Mouse (Mus musculus): ENCODE results near the gene Nudt6. TPM values are rescaled to one million over a fixed set of nuclear protein-coding genes. Genes with fewer than 3 reads are reported as not detected.

Nudt6 gene
- polyA plus RNA-seq (2015; fragmentation: Nextera tagmentation; extraction: Ambion mirVana): 14.4 and 15.4 TPM in 2 replicates

DNA sequence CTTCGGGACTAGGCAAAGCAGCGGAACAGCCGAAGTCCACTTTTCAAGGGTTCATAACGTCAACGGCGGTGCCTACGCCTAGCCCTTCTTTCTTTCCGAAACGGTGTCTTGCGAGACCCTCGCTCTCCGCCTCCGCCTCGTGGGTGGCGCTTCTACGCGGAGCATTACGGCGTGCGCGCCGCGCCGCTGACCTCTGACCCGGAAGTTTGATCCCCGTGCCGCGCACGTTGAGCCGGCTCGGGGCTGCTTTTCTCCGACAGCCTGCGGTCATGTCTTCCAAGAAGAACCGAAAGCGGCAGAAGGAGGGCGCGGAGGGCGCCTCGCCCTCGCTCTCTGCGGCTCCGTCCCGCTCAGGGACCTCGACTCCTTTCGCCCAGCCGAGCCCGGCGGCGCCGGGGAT is at the start of gene Nudt6:
Gene Nudt6 (minus strand): TSS at position 140 of the 400 bp plus-strand sequence.
- DNase-seq (ENCODE audit: low spot score): peak; percentile 96

DNA sequence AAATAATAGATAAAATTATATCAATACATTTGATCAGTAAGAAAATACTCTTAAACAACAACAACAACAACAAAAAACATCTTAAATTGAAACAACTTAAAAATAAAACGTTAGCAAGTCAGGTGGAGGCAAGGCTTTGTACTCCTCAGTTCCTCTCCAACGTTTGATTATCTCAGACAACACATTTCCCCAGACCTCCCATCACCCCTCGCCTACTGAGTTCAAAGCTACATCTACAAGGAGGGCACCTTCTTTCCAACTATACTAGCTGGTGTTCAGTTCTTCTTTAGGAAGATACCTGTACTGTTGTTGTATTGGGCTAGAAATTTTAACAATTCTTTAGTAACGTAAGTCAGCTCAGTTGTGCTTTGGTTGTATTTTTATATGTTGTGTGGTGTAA is 49.3 kb upstream of the Nudt6 start:
- DNase-seq (ENCODE audit: low spot score): no peak

DNA sequence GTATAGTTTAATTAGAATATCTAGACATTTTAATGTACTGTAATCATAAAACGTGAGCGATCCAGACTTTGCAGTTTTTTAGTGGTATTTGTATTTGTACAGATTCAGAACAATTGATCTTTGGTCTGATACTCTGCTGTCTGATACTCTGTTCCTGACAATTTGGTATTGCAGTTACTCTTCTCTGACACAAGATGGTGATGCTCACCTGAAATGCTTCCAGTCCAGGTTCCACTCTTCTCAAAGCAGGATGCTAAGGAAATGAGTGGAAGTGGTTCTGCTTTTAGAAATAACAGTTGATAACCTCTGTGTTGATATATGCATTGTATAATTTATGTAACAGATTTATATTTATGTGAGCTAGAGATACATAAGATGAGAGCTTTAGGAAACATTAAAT is 48.2 kb upstream of the Nudt6 start:
- DNase-seq (ENCODE audit: low spot score): peak; percentile 3

DNA sequence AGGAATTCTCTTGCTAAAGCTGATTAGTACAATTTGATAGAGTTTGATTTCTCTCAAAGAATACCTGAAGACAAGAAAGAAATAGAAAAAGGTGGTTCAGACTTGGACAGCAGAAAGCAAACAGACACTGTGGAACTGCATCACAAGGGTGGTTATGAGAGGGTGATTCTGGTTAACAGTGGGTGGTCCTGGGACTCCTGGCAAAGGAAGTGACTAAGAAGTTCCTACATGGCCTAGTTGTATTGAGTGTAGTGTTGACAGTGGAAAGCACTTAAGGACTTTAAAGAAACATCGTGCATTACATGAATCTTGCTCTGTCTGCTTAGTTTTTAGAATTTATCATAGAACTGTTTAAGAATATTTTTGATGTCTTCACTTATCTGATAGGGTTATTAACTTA is 36.0 kb upstream of the Nudt6 start:
- no peak for DNase-seq (ENCODE audit: low spot score)

DNA sequence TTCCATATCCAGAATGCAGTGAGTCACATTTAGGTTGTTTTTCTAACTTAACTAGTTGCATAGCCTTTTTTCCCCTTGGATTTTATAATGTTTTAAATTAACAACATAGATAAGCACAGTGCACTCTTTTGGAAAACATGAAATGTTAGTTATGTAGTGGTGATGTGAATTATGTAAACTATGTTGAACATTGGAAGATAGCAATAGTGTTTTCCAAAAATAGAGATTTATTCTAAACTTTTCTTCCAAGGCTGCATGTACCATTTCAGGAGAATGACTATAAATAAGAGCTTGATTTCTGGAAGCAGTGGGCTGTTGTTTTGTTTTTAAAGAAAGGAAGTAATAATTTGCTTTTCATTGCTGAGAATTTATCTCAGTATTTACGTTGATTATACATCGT is 23.4 kb upstream of the Nudt6 start:
- DNase-seq (ENCODE audit: low spot score): no peak

DNA sequence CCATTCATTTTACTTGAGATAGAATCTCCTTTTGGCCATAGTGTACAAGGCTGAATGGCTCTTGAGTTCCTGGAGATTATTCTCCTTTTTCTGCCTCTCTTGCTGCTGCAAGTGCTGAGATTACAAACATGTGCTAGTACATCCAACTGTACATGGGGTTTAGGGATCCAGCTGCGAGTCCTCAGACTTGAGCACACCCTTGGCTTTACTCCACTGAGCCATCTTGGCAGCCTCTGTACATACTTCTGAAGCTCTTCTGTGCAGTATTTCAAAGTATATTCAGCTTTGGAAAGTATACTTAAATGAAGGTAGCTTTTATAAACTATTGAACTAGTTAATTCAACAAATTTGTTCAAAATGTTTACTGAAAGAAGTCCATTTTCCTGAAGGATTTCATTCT is 19.8 kb upstream of the Nudt6 start:
- no peak for DNase-seq (ENCODE audit: low spot score)

DNA sequence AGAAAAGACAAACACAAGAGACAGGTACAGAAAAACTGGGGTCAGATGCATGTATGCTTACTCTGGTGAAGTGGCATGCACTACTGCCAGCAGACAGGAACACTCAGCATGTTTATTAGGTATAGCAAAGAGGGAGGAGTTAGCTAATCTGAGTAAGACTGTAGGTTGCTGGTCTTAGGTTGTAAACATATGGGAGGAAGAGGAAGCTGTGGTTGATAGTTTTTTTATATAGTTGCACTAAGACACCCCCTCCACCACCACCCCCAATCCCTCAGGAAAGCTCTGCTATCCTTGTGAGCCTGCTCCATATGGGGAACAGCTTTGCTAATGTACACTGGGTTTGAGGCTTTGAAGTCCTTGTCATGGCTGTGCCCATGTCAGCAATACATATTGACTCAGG is 10.3 kb upstream of the Nudt6 start:
- DNase-seq (ENCODE audit: low spot score): no peak

DNA sequence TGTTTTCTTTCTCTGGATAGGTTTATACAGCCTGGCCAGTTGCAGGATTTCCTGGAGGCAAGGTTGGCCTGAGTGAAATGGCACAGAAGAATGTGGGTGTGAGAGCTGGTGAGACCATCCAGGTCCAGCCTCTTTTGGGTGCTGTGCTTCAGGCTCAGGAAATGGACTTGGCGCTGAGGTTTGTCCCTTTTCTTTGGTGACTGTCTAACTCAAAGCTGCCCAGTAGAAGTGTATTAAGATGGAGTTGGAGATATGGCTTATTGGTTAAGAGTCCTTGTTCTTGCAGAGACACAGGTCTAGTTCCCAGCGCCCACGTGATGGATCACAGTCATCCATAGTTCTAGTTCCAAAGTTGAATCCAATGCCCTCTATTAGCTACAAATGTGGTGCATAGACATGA is 6.1 kb upstream of the Nudt6 start:
- no peak for DNase-seq (ENCODE audit: low spot score)

DNA sequence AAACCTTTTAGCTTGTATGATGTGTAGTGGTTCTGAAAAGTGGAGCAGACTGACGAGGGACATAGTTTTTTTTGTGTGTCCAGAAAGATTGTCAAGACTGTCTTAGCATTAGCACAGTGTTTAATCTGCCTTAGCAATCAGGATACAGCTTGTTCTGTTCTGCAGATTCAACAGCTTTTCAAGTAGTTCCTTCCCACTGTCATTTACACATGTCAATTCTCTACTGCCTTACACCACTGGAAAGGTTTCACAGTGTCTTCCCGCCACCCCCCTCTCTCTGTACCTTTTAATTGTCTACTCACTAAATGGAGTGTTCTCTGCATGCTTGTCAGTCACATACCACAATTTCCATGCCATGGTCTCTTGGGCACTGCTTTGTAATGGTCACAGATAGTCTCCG is 1.2 kb upstream of the Nudt6 start:
- peak; percentile 17 for DNase-seq (ENCODE audit: low spot score)

DNA sequence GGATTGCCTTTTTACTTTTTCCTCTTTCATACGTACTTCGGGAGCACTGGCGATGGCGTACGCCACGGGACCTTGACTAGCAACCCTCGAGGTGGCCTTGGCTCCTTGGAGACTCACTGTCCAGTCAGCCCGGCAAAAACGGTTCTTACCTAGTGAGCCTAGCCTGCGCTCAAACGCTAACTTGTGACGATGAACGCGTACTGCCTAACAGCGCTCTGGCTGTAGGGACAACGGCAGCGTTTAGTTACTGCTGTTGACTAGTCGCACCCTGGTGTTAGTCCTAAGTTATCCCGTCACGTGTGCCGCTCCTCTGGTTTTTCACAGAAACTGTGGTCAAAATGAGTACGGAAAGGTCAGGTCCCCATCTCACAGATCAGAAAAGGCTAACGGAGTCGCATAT is 630 bp upstream of the Nudt6 start:
- peak; percentile 32 for DNase-seq (ENCODE audit: low spot score)

DNA sequence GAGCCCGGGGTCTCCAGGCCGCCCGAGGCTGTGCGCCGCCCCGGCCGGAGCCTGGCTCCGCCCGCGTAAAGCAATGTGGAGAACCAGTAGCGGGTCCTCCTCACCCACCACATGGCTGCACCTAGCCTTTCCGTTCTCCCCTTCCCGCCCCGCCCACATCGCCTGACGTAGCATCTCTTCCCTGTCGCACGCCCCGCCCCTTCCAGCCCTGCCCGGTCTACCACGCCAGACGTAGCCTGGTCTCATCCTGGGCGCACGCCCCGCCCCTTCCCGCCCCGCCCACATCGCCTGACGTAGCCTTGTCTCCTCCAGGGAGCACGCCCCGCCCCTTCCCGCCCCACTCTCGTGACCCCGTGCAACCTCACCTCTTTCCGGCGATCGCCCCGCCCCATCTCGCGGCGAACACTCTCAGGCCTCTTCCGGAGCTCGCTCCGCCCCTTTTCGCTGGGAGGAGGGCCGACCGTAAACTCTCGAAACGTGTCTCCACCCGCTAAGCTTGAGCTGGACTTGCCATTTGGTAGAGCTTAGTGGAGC is 486 bp downstream of the Nudt6 start, which contains the start of gene Spata5:
Gene Spata5 (plus strand): TSS at position 439 of the 534 bp plus-strand sequence.
- DNase-seq (ENCODE audit: low spot score): peak; percentile 100

DNA sequence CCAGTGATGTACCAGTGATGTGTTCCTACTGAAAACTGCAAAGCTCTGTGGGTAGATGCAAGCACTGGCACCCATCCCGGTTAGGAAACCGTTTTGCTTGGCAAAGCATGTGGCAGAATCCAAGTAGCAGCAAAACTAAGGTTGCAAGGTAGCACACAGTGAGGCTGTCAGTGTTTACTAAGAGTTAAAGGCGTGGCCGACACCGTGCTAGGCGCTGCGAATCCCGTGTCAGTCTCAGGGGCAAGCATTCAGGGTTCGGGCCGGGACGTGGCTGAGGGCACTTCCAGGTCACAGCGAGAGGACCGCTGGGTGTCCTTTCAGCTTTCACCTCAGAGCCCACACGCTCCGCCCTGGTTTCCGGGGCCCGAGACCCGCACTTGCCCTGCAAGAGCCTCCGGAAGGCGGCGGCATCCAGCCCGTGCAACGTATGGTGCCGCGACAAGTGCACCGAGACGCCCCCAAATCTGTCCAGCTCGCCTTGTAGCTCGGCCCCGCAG is 1.0 kb downstream of the Nudt6 start:
- no peak for DNase-seq (ENCODE audit: low spot score)

DNA sequence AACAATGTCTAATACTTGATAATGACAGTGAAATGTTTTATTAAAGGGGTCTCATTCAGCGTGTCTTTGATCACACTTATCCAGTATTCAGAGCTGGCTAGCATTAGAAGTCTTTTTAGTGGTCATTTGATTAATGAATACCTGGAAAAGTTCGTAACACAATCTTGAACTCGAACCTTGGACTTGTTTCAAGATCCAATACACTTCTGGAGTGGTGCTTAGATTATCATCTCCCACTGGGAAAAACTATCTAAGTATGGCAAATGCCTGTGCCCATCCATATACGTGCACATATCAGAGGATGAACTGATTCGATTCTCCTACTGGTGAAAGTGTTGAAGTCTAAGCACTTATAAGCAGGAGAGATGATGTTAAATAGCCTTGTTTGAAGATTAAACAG is 1.7 kb downstream of the Nudt6 start:
- DNase-seq (ENCODE audit: low spot score): no peak

DNA sequence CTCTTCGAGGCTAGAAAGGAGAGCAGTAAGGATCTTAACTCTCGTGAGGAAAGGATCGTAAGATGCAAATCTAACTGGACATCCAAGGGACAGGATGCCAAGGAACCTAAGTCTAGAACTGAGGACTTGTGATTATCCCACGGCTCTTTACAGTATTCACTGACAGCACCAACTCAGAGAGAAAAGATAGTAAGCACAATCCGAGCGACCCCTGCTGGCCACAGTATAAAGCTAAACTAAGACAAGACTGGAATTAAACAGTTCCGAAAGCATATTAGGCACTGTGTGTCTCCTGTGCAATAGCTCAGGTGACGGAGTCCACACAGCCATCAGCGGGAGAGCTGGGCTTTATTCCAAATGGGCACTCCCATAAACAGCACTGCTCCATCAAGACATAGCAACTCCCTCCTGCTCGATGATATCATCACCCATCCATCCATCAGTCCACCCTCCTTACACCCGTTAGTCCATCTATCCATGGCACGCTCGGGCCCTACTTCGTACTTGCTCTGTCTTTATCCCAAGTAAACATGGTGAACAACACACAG is 5.5 kb downstream of the Nudt6 start:
- DNase-seq (ENCODE audit: low spot score): peak; percentile 68

DNA sequence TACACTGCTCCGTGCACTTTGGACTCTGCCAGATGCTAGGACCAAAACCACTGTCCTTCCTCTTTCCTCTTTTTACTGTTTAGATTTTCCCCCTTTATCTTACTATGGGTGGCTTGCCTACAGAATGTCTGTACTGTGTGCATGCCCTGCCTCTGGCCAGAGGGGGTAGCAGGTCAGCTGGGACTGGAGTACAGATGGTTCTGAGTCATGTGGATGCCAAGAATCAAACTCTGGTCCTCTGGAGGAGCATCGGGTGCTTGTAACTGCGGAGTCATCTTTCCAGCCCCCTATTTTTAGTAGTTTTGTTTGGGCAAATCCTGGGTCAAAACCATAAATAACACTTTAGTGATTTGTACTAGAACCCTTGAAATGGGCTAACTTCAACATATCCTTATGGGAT is 6.6 kb downstream of the Nudt6 start:
- DNase-seq (ENCODE audit: low spot score): no peak

DNA sequence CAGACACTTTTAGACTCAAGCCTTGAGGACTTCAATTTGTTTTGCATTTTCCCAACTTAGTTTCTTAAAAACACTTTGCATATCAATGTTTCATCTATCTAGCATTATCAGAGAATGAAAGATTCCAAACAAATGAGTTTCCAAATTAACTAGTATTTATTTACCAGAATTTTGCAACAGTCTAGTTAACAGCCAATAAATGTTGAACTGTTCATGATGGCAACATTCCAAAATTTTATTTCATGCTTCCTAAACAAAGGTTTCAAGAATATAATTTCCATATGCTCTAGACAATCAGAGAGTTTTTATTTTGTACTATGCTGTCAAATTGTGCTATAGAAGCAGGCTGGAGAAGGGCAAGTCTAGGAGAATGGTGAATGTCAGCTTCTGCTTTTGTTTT is 12.4 kb downstream of the Nudt6 start:
- no peak for DNase-seq (ENCODE audit: low spot score)

DNA sequence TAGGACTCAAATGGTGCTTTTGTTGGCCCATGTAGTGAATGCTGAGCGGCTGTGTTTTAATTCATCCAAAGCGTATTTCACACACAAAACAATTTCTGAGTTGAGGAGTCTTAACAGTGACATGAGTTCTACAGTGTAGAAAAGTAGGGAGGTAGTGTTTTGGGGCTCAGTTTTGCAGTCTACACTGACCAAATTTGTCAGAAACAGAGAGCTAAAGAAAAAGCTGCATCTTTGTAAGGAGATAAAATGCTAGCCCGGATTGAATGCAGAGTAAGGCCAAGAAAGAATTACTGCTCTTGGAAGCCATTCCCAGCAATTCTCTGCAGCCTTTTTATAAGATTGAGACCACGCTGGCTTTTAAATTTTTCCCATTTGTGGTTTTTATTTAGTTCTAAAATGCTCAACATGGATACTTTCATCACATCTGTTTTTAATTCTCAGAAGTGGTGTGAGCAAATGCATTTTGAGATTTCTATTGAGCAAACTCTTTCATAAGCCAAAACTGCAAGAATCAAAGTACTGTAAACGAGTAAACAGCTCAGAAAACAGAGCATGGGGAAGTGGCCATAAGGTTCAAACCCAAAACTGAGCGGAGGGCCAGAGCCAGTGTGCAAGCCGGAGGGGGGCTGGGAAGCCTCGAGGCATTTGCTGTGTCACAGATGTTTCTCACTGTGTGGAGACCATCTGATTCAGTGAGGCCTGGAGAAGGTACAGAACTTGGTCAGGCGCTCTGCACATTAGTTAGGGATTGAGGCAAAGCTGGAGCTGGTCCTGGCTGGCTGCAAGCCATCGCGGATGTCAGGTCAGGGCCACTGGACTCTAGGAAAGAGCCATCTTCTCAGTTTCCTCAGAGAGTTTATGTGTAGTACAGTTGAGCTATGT is 18.0 kb downstream of the Nudt6 start:
- no peak for DNase-seq (ENCODE audit: low spot score)

DNA sequence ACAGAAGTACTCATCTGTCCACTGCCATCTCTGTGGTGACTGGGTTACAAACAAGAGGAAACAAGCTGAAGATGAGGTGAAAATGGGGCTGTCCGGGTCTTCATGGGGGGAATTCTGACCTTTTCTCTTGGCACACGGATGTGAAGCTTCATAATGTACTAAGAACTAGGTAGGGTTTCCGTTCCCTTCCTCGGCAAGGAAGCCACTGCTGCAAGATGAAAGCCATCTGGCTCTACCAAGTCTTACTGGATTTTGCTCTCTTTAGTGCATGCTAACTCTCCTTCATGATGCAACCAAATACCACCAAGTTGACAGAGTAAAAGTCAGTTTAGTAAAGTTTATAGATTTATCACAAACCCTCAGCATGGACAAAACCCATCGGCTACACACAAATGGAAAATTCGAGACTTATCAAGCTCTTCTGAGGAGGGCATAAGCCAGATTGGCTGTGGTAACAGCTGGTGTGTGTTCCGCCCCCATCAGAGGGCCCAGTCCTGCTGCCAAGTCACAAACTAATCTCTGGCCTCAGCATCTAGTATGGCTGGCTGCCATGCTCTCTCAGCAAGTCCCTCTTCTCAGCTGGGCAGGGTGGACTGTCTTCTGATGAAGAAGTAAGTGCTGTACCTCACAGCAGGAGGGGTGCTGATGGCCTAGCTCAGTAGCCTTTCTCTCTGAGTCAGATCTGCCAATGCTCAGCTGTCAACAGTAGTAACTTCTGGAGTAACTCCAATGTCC is 21.2 kb downstream of the Nudt6 start:
- DNase-seq (ENCODE audit: low spot score): no peak

DNA sequence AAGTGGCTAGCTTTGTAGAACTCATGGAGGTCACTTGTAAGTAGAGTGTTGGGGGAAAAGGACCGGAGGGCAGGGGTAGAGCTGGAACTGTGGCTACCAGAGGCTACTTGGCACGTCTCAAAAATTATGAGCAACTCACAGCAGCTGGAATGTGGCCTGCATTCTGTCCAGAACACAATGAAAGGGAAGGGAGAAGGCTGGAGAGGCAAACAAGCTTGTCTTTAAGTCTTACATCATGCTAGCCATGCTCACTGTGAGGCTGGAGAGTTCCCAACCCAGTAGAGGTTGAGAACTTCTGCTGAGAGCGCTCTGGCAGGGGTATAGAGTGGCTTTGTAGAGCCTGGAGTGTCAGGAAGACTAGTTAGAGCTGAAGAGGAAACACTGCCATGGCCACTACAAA is 22.4 kb downstream of the Nudt6 start:
- DNase-seq (ENCODE audit: low spot score): no peak

DNA sequence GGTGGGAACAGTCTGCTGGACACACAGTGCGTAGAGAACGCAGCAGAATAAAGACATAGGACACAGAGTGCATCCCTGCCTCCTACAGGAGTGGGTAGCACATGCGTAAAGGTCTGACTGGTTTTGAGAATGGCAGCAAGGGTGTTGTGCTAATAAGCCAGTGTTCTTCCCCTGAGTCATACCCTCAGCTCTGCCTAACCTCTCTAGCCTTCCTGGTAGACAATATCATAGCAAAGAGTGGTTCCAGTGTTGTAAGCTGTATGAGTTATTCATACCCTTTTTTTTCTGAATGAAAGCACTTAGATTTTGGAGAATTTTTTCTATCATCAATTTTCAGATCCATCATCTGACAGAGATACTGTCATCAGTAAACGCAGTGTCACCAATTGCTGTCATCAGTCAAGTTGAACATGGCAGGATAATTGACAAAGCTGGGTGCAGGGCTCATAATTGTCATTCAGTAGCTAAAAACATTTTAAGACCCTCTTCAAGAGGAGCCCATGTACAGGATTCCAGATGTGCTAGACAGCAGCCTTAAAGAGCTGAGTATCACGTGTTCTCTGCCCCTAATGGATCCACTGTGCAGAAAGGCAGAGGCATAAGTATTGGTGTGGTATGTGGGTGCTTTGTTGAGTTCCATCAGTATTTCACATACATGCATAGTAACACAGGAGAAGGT is 22.9 kb downstream of the Nudt6 start:
- DNase-seq (ENCODE audit: low spot score): no peak

DNA sequence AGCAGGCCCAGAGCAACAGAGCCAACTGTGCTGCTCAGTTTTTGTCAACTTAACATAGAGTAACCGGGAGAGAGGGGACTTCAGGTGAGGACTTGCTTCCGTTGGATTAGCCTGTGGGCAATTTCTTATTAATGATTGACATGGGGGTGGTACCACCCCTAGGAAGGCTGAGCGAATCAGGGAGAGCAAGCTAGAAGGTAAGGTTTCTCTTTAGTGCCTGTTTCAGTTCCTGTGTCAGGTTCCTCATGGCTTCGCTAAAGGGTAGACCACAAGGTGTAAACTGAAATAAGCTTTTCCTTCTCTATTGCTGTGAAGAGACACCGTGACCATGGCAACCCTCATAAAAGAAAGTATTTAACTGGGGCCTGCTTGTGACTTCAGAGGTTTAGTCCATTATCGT is 32.7 kb downstream of the Nudt6 start:
- no peak for DNase-seq (ENCODE audit: low spot score)
